7 mouse cellular contexts compared by ENCODE assay signal in genomic region chr4:109394314-109395074, GRCm38 (mm10). TPM values are rescaled to one million over a fixed set of nuclear protein-coding genes. Genes with fewer than 3 reads are reported as not detected.
DNase-seq lines count a peak whose midpoint lies in the region; ATAC-seq and TF ChIP-seq lines count a peak whose summit lies in the region.

No protein-coding gene starts in this region.

- no peaks in the 10 kb centered on the region for H3K36me3 ChIP-seq in lung, embryonic 15.5 days
- no peaks in the 10 kb centered on the region for H3K36me3 ChIP-seq in forebrain, embryonic 12.5 days (replicated peaks)
- no peaks in the 10 kb centered on the region for H3K36me3 ChIP-seq in limb, embryonic 12.5 days
- 0 out of 2 replicates have a peak, but pooled peaks cover 2% of the 10 kb centered on the region for H3K36me3 ChIP-seq in small intestine, adult 2 months (ENCODE audit: control insufficient read depth, insufficient read depth, low read length)

- no peak overlapping the region for H3K9ac ChIP-seq in lung, embryonic 15.5 days
- no peak overlapping the region for H3K9ac ChIP-seq in forebrain, embryonic 12.5 days
- H3K9ac ChIP-seq in limb, embryonic 12.5 days (replicated peaks), result peak overlapping the region; percentile 46; the same call in 1 of the 2 replicates

- no peak for TF ChIP-seq POLR2A in small intestine, adult 2 months (IDR thresholded peaks at IDR 0.05; ENCODE audit: low read depth, low read length)

- H3K4me1 ChIP-seq in lung, embryonic 15.5 days, result peaks cover 10% of the 10 kb centered on the region; the same call in 1 of the 2 replicates
- H3K4me1 ChIP-seq in forebrain, embryonic 12.5 days, result peaks cover 6% of the 10 kb centered on the region
- peaks cover 7% of the 10 kb centered on the region for H3K4me1 ChIP-seq in limb, embryonic 12.5 days (replicated peaks)
- H3K4me1 ChIP-seq in small intestine, adult 2 months (ENCODE audit: control insufficient read depth, insufficient read depth, insufficient read length, low read length), result peaks cover 9% of the 10 kb centered on the region

- DNase-seq in lung, adult 18-20 months, result no peak
- DNase-seq in retina, embryonic 14.5 days (ENCODE audit: low spot score), result no peak
- no peak for DNase-seq in layer of hippocampus, adult 9-11 months

- H3K4me2 ChIP-seq in lung, embryonic 15.5 days, result peak overlapping the region; percentile 51
- H3K4me2 ChIP-seq in forebrain, embryonic 12.5 days, result peak overlapping the region; percentile 35
- H3K4me2 ChIP-seq in limb, embryonic 12.5 days, result peak overlapping the region; percentile 55

- no peak overlapping the region for H3K27ac ChIP-seq in lung, embryonic 15.5 days
- no peak overlapping the region for H3K27ac ChIP-seq in forebrain, embryonic 12.5 days
- H3K27ac ChIP-seq in limb, embryonic 12.5 days, result no peak overlapping the region
- no peak overlapping the region for H3K27ac ChIP-seq in small intestine, adult 2 months (ENCODE audit: insufficient read depth, low read depth, low read length)

- no peak overlapping the region for H3K4me3 ChIP-seq in lung, embryonic 15.5 days
- no peak overlapping the region for H3K4me3 ChIP-seq in forebrain, embryonic 12.5 days (replicated peaks)
- H3K4me3 ChIP-seq in limb, embryonic 12.5 days (replicated peaks), result peak overlapping the region; percentile 29
- peak overlapping the region; percentile 39 for H3K4me3 ChIP-seq in small intestine, adult 2 months (ENCODE audit: low read depth, low read length)

- no peaks in the 10 kb centered on the region for H3K27me3 ChIP-seq in lung, embryonic 15.5 days
- peaks cover 11% of the 10 kb centered on the region; the same call in 1 of the 2 replicates for H3K27me3 ChIP-seq in forebrain, embryonic 12.5 days
- H3K27me3 ChIP-seq in limb, embryonic 12.5 days, result peaks cover 17% of the 10 kb centered on the region
- no peaks in the 10 kb centered on the region for H3K27me3 ChIP-seq in small intestine, adult 2 months (ENCODE audit: control insufficient read depth, insufficient read depth, low read length)

- WGBS in lung, embryonic 15.5 days, result 23% methylated on average over 13 of the region's 13 CpGs
- 30% methylated on average over 13 of the region's 13 CpGs for WGBS in forebrain, embryonic 12.5 days
- WGBS in limb, embryonic 12.5 days, result 23% methylated on average over 13 of the region's 13 CpGs
- 28% methylated on average over 13 of the region's 13 CpGs for WGBS in small intestine, adult 2 months

- no peak for TF ChIP-seq CTCF in small intestine, adult 2 months (IDR thresholded peaks at IDR 0.05; ENCODE audit: extremely low read depth, insufficient read length, insufficient replicate concordance, low read depth, low read length)

- no peaks in the 10 kb centered on the region for H3K9me3 ChIP-seq in lung, embryonic 15.5 days
- no peaks in the 10 kb centered on the region for H3K9me3 ChIP-seq in forebrain, embryonic 12.5 days
- H3K9me3 ChIP-seq in limb, embryonic 12.5 days, result no peaks in the 10 kb centered on the region

- peak; percentile 39 for ATAC-seq in lung, embryonic 15.5 days (ENCODE audit: borderline replicate concordance, extremely low read depth, low FRiP score, low TSS enrichment)
- no peak for ATAC-seq in forebrain, embryonic 12.5 days (ENCODE audit: low FRiP score)
- peak; percentile 20; the same call in 1 of the 2 replicates for ATAC-seq in limb, embryonic 12.5 days (ENCODE audit: insufficient number of reproducible peaks, insufficient read depth, low FRiP score, low TSS enrichment, low read depth)

RNA-seq across cellular contexts. Expression of gene Ttc39a, which starts 11.9 kb away (rescaled TPM):
- 6.3 and 6.5 TPM in 2 replicates for polyA plus RNA-seq in lung, embryonic 15.5 days (2015; fragmentation: Nextera tagmentation; extraction: Ambion mirVana)
- 1.1 and 2.5 TPM in 2 replicates for polyA plus RNA-seq in forebrain, embryonic 12.5 days (2016; fragmentation: Nextera tagmentation; extraction: Ambion mirVana)
- 5.6 and 6.0 TPM in 2 replicates for polyA plus RNA-seq in limb, embryonic 12.5 days (2016; fragmentation: Nextera tagmentation; extraction: Ambion mirVana)
- 17.1 and 17.5 TPM in 2 replicates for polyA plus RNA-seq in small intestine, adult 2 months (2012; rRNA removed)

Comparison
In these comparisons a context has a peak if more than half of its experiments do, and no peak if none do; other contexts are left out.
1. H3K4me3 ChIP-seq: peak in limb, embryonic 12.5 days (single experiment) and small intestine, adult 2 months (single experiment); none in lung, embryonic 15.5 days (single experiment) and forebrain, embryonic 12.5 days (single experiment).
2. Peak in every context shown above with its lines, with median percentiles within 50 percentile points of each other: H3K4me2 ChIP-seq.